Mouse (Mus musculus): ENCODE results near the gene Ears2.
A peak's percentile ranks its signal among the peaks of the same experiment; 100 is the strongest.

Gene Ears2

GRCm38 (mm10) chr7:122044106-122044505, 23.0 kb downstream of the Ears2 start:
- no peak for DNase-seq

- no peak for DNase-seq
Measured at GRCm38 (mm10) chr7:122034348-122034747, 32.7 kb downstream of the Ears2 start.

DNA sequence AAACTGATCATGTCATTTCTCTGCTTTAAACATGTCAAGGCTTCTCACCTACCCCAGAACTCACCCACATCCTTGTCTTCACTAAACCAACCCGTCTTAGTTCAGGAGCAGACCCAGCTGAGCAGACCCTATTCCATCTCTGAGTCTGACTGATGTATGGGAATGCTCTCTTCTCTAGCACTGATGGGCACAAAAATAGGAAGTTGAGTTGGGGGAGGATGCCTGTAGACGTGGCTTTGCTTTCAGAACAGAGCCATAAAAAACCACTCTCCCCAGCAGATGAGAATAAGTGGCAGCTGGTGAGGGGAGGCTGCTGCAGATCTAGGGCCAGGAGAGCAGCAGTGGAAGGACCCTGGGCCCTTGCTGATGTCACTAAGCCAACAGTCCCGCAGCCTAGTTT, 33.7 kb downstream of the Ears2 start:
- no peak for DNase-seq

- DNase-seq, result no peak
Measured at GRCm38 (mm10) chr7:122022131-122022530, 44.9 kb downstream of the Ears2 start.

GRCm38 (mm10) chr7:122020667-122021354, 46.3 kb downstream of the Ears2 start, which contains the start of gene Gga2:
Gga2 (minus strand) TSS chr7:122021222.
- DNase-seq, result peak; percentile 87

DNA sequence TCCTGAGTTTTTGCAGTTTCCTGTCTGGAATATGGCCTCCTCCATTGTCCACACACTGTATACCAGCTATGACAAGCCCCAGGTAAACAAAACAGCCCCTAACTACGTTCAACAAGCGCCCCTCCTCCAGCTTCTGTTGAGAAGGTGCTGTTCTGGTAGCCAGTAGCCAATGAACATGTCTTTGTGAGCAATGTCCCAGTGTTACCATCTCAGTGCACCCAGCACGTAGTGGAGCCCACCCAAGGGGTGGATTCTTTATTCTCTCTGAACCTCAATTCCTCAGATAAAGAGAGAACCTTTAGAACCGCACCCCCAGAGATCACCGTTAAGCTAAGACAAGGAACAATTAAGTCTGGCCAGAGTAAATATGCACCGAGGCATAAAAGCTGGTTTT, 46.8 kb downstream of the Ears2 start:
- DNase-seq, result peak; percentile 8

DNA sequence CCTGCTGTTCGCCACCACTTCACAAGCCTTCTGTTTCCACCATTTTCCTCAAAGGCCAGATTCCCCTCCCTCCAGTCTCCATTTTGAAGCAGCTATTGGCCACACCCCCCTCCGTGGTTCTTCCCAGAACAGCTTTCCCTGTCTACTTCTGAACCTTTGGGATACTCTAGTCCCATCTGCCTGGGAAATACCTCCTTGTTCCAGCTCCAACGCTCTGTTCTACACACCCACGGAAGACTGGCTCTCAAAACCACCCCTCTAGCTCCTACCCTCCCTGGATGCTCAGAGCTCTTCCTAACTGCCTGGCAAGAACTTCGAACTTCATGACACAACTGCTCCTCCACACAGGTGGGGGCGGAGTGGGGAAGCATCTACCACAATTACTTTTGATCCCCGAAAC, 48.1 kb downstream of the Ears2 start:
- DNase-seq, result peak; percentile 53

GRCm38 (mm10) chr7:122018247-122018646, 48.8 kb downstream of the Ears2 start:
- no peak for DNase-seq

- no peak for DNase-seq
Measured at GRCm38 (mm10) chr7:122015734-122016133, 51.3 kb downstream of the Ears2 start.

GRCm38 (mm10) chr7:122015105-122015504, 52.0 kb downstream of the Ears2 start:
- DNase-seq, result no peak

DNA sequence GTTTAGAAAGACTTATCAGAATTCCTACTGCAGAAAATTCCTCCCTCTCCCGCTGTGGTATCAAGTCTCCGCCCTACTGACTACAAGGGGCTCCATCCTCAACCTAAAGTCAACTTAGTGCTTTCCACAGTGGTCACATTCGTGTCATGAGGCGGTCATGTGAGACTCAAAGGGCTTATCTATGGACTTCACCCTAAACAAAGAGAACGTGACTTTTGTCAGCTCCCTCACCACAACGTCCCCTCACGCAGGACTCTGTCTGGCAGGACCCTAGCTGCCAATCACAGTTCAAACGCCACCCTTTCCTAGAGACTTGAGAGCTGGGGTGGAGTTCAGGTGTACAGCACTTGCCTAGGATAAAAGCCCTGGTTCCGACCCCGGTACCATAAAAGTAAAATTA, 54.1 kb downstream of the Ears2 start:
- DNase-seq, result no peak

- no peak for DNase-seq
Measured at GRCm38 (mm10) chr7:122012370-122012769, 54.7 kb downstream of the Ears2 start.

GRCm38 (mm10) chr7:122000396-122000795, 66.7 kb downstream of the Ears2 start:
- no peak for DNase-seq

GRCm38 (mm10) chr7:121995961-121996360, 71.1 kb downstream of the Ears2 start:
- no peak for DNase-seq

Data from right cerebral cortex, postnatal 25 days (tissue).